Mouse (Mus musculus) mature B cell (primary cell): ENCODE data around the gene Tmem183a.

Experiments
- in situ Hi-C: fragments of 300-500 bp; cut with MboI; formaldehyde crosslinking; loops from 2 replicates; pipeline ENCODE4 v1.14.3; 2019

Tmem183a gene

DNA sequence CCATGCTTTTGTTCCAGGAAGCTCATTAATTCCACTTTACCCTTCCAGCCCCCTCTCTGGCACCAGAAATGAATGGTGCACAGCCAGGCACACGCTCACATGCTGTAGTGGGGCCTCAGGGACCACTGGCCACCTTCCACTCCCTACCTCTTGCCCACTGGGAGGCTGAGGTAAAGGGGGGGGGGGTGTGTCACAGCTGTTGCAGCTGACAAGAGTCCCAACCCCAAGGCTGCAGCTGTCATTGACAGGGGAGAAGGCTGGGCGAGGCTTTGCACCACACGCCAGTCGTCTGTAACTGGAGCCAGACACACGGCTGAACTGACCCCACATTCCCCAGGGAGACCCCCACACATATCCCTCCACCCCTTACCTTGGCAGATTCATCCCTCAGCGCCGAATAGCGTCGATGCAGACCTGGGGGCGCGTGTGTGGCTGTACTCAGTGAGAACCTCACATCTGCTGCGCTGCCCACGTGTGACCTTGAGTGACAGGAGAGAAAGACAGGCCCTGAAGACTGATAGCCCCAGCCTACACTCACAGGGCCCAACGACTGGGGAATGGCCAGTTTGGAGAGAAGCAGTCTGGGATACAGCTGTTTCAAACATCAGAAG, 41.0 kb downstream of the Tmem183a start:
- in situ Hi-C loops, result loop anchor here (5.0 kb wide), 1 partner anchor 168 kb away; no protein-coding TSS in a partner anchor

DNA sequence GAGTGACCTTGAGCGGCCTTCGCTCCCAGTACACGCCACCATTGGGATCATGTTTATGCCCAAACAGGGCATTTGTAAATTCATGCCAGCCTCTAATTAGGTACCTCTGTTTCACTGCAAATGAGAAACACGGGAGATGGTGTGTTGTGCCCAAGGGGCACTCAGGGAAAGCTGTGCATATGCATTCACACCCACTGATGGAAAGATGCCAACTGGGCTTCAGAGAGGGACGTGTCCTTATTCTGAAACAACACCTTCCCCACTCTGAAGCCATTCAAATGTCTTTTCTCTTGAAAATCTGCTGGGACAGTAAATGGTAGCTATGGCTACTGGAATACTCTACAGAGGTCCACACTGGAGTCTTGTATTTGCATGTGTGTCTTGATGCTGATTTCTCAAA, 43.5 kb downstream of the Tmem183a start:
- in situ Hi-C loops, result no loop called here

DNA sequence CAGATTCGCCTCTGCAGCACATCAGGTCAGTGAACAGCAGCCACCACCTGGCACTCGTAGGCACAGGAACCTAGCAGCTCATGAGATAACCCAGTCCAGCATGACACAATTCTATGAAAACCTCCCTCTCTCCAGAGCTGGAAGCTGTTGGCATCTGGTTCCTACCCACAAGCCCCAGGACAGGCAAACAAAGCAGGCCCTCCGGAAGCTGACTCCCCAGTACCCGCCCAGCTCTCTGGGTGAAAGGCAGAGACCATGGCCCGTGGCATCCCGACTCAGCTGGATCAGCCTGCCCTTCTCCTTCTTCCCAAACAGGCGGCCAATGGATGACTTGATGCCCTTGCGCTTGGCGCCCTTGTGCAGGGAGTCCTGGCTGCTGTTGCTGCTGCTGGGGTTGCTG, 45.4 kb downstream of the Tmem183a start:
- in situ Hi-C loops, result no loop called here

DNA sequence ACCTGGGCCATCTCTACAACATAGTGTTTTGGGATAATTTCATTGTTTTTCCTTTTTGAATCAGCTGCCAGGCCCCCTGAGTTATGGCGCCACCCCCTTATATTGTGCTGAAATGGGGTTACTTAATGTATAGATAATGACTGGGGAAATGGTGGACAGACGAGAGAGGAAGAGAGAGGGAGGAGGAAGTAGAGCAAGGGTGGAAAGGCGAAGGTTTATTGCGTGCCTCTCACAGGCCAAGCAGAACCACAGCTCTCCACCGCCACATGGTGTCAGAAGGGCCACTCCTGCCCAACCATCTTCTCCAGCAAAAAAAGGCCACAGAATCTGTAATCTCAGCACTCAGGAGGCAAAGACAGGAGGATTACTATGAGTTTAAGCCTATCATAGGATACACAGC, 46.6 kb downstream of the Tmem183a start:
- in situ Hi-C loops, result no loop called here

DNA sequence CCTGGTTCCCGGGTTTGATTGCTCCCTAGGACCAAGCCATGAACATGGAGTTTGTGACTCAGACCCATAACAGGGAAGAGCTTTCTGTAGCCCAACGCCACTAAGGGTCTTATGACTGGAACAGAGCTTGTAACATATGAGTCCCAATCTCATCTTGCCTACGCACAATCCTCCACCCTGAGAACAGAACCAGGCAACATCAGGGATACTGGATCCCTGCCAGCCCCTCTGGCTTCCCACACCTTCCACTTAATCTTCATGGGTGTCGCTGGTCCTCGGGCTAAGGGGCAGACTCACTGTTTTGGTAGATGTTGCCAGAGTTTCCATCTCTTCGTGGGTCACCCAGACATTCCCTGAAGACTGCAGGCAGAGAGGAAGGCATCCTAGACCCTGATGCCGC, 50.0 kb downstream of the Tmem183a start:
- in situ Hi-C loops, result no loop called here

DNA sequence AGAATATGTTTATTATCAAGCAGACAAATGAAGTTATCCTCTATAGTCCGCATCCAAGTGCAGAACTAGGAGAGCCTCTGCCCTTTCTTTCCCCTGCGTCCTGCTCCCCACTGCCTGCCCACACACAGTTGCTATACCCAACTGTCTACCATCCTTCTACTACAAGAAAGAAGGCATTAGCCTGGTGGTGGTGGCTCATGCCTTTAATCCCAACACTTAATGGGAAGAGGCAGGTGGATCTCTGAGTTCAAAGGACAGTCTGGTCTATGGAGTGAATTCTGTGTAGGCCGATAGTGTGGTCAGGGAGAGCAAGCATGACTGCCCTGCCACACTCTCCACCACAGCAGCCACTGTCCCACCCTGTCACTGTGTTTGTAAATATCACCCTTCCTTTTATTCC, 51.0 kb downstream of the Tmem183a start:
- in situ Hi-C loops, result no loop called here

DNA sequence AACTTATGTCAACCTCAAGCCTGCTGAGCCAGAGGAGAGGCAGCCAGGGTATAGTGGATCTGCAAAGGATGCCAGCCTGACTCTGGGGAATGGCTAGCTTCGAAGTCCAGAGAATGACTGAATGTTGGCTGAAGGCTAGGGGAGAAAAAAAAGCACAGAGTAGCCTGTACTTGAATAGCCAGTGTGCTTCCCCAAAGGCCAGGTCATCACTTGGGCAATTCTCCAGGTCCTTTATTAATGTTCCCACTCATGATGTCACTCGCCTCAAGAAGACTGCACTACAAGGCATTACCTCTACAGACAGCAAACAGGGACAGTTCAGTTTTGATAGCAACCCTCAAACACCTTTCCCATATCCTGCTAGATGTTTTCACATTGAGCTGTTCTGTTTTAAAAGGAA, 51.5 kb downstream of the Tmem183a start:
- in situ Hi-C loops, result no loop called here

DNA sequence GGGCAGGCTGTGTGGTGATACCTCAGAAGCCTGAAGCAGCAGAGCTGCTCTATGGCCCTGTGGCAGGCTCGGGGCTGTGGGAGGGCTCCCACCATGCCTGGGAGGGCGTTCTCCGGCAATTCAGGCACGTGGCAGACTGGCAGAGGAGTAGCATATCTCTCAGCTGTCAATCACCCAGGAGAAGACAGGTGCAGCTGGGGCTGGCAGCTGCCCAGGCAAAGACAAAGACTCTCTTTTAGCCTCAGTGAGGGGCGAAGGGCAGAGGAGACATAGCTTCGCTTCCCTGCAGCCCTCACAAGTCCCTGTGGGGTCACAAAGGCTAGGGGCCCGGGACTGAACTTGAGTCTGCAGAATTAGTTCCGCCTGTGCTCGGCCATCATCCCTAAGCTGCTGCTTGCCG, 54.4 kb downstream of the Tmem183a start:
- in situ Hi-C loops, result no loop called here

DNA sequence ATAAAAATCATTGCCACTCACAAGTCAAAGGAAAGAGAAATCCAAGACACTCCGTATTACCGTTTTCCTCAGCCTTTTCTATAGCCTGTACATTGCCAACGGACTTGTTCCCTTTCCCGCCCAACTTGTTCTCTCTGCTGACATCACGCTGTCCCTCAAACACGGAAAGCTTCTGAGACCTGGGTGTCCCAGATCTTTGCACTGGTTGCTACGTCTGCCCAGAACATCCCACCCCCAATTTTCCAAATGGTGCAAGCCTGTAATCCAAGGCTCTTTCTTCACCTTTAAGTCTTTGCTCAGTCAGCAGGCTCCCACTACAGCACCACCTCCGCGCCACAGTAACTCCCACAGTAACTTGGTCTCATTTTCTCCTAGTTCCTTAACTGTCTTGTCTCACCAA, 56.8 kb downstream of the Tmem183a start:
- in situ Hi-C loops, result no loop called here

DNA sequence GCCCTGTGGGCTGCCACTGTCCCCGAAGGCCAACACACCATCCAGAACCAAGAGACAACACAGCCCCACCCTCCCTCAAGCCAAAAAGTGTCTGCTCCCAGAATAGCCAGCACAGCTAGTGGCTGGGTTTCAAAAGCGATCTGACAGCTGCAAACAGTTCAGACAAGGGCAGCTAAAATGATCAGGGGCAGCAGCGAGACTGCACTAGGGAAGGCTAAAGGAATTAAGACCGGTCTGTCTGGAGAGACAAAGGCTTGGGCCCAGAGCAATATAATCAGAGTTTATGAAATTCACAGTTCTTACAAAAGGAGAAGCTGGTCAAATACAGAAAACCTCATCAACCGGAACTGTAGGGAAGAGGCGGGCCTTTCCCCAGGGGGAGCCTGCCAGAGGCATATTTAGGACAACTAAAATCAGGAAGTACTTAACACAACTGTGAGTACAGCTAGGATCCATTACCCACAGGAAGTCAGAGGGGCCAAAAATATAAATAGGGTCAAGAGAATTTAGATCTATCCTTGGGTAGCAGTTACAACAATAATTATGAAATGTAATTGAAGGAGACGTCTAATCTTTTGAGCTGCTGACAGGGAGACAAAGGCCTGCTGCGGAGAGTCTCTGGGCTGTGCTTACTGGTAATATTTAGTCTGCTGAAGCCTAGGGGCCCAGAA, 59.1 kb downstream of the Tmem183a start:
- in situ Hi-C loops, result no loop called here

DNA sequence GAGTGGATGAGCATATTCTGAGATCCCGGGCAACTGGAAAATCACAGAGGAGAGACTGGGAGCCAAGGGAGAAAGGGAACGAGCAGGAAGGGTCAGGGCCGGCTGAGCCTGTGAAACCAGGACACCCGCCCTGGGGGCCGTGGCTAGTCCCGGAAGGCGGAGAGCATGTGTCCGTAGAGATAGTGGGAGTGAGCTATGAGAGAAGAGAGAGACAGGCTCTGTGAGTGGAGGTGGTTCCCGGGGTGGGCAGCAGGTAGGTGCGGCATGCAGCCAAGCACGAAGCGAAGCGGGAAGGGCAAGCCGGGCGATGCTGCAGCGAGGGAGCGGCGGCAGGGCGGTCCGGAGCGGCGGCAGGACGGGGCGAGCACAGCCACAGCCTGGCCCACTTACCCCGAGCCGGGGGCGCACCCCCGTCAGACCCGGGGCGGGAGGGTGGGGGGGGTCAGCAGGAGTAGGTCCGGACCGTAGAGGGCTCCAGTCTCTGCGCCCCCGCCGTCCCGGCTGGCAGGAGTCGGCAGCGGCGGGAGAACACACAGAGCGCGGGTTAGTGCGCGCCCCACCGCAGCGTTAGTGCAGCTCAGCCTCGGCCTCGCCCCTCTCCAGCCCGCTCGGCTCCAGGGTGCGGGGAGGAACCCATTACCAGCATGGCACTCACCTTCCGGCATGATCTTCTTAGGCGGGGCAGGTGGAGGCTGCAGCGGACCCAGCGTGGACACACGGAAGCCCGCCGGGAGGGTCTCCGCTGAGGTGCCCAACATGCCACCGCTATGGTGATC, 63.0 kb downstream of the Tmem183a start:
- in situ Hi-C loops, result no loop called here

DNA sequence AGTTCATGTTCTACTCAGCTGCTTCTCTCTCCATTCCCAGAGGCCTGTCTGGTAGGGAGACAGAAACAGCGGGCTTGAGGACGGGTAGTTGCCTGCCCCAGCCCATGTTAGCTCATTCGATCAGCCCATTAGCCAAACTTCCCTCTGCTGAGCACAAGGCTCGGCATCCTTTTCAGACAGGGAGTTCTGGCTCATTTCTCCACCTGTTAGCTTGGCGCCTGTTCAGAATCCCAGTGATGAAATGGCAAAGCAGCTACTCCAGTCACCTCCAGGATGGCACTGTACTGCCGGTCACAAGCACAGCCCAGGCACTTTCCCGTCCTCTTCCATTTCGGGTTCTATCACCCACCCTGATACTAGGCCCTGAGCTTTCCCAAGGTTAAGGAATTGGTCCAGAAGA, 64.5 kb downstream of the Tmem183a start:
- in situ Hi-C loops, result no loop called here
